Mouse (Mus musculus) limb, embryonic 11.5 days (tissue): ENCODE data around the gene Ghrhr. TPM values are rescaled to one million over a fixed set of nuclear protein-coding genes. Genes with fewer than 3 reads are reported as not detected.

Experiments used
- ATAC-seq: fragments of 200-750 bp; cut with Nextera tagmentation; 2 replicates; pipeline ENCODE4 v1.8.0; 2017; ENCODE audit warnings: low read depth; ENCODE audit not compliant: insufficient number of reproducible peaks, low FRiP score, low TSS enrichment
- DNase-seq: peaks from one replicate; pipeline ENCODE4 v3.0.0-alpha.2; 2015; ENCODE audit warnings: low spot score
- H3K27ac ChIP-seq: fragments of 300-500 bp; sonication (generic); replicated peaks from 2 replicates; pipeline ENCODE4 v1.5.1; 2014; ENCODE audit warnings: low read depth, mild to moderate bottlenecking, low read length
- H3K27me3 ChIP-seq: fragments of 300-500 bp; sonication (generic); 2 replicates; pipeline ENCODE4 v1.6.1; 2014; ENCODE audit warnings: mild to moderate bottlenecking, low read length, mixed read lengths; ENCODE audit not compliant: control insufficient read depth, insufficient read depth
- H3K36me3 ChIP-seq: fragments of 300-500 bp; sonication (generic); 2 replicates; pipeline ENCODE4 v1.6.1; 2014; ENCODE audit warnings: mild to moderate bottlenecking, low read length, moderate library complexity, mixed read lengths; ENCODE audit not compliant: control insufficient read depth, insufficient read depth
- H3K4me1 ChIP-seq: fragments of 300-500 bp; sonication (generic); 2 replicates; pipeline ENCODE4 v1.6.1; 2014; ENCODE audit warnings: low read length, mixed read lengths; ENCODE audit not compliant: control insufficient read depth, insufficient read depth
- H3K4me2 ChIP-seq: fragments of 300-500 bp; sonication (generic); 2 replicates; pipeline ENCODE4 v1.6.1; 2014; ENCODE audit warnings: low read depth, mild to moderate bottlenecking, moderate library complexity; ENCODE audit not compliant: severe bottlenecking
- H3K4me3 ChIP-seq: fragments of 300-500 bp; sonication (generic); 2 replicates; pipeline ENCODE4 v1.5.1; 2014; ENCODE audit warnings: low read depth, low read length
- H3K9ac ChIP-seq: fragments of 300-500 bp; sonication (generic); 2 replicates; pipeline ENCODE4 v1.6.1; 2014; ENCODE audit warnings: mild to moderate bottlenecking, low read length
- H3K9me3 ChIP-seq: fragments of 300-500 bp; sonication (generic); 2 replicates; pipeline ENCODE4 v1.6.1; 2016; ENCODE audit warnings: low read length; ENCODE audit not compliant: control insufficient read depth
- WGBS: fragments of 180-500 bp; shearing (Covaris S2); extraction: QIAGEN DNeasy Blood & Tissue Kit; methylation state at CpG from one replicate; pipeline ENCODE4 v1.1.7; 2014; 5-methylcytosine and 5-hydroxymethylcytosine counted together
- polyA plus RNA-seq: library from polyadenylated mRNA; unstranded; fragments of >200 nt; fragmentation: Nextera tagmentation; extraction: Ambion mirVana; gene quantifications from 2 replicates; pipeline ENCODE4 v1.2.1, GENCODE M21; 2014

Gene Ghrhr
- polyA plus RNA-seq, 1 experiment from 2014 or later = not detected

DNA sequence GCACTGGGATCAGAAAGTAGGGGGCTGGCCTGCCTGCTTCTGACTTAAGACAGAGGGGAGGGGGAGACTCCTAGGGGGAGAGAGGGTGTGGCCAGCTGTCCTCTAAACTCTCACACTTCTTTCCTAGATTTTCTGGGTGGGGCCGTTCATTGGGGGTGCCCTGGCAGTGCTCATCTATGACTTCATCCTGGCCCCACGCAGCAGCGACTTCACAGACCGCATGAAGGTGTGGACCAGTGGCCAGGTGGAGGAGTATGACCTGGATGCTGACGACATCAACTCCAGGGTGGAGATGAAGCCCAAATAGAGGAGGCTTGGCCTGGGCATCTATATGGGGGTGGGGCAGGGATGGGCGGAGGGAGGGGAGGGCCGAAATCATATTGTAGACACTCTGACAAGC lies 29.6 kb upstream of the Ghrhr start:
- Histone ChIP-seq H3K9ac (no peak overlapping the region), H3K4me1 (no peaks in the 10 kb centered on the region), H3K4me2 (no peak overlapping the region), H3K36me3 (no peaks in the 10 kb centered on the region), H3K9me3 (no peaks in the 10 kb centered on the region), H3K27me3 (no peaks in the 10 kb centered on the region), H3K4me3 (no peak overlapping the region), H3K27ac (no peak overlapping the region)
- no peak for ATAC-seq
- 80% methylated on average over 7 of the region's 7 CpGs for WGBS
- no peak for DNase-seq

- WGBS = 87% methylated on average over 5 of the region's 5 CpGs
Observed at GRCm38 (mm10) chr6:55347711-55348571, 28.2 kb upstream of the Ghrhr start.

DNA sequence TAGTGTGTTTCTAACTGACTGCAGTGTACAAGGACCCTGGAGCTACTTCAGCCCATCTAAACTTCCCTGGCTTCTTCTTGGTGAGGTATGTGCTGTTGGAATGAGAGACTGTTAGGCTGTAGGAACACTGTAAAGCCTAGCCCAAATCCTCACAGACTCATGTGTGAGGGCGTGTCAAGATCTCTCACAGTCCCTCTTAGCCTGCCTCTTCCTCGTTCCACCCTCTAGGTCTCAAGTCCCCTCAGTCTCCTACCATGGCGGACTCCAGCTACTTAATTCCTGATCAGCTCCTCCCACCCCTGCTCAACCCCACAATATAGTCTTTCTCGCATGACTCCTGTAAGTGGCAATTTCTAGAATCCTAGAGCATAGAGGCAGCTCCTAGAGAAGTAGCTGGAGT lies 26.9 kb upstream of the Ghrhr start:
- Histone ChIP-seq H3K9me3 (no peaks in the 10 kb centered on the region), H3K9ac (no peak overlapping the region), H3K4me3 (no peak overlapping the region), H3K27me3 (no peaks in the 10 kb centered on the region), H3K27ac (no peak overlapping the region), H3K4me1 (no peaks in the 10 kb centered on the region), H3K4me2 (no peak overlapping the region), H3K36me3 (no peaks in the 10 kb centered on the region)
- DNase-seq (no peak), ATAC-seq (no peak)
- 85% methylated on average over 4 of the region's 4 CpGs for WGBS

More at GRCm38 (mm10) chr6:55347711-55348571, 28.2 kb upstream of the Ghrhr start:
- Histone ChIP-seq H3K4me2 (no peak overlapping the region), H3K27ac (no peak overlapping the region), H3K9me3 (no peaks in the 10 kb centered on the region), H3K9ac (no peak overlapping the region), H3K4me3 (no peak overlapping the region), H3K36me3 (no peaks in the 10 kb centered on the region), H3K4me1 (no peaks in the 10 kb centered on the region), H3K27me3 (no peaks in the 10 kb centered on the region)
- DNase-seq = no peak
- no peak for ATAC-seq

GRCm38 (mm10) chr6:55350383-55350952 lies 25.6 kb upstream of the Ghrhr start:
- WGBS = 90% methylated on average over 6 of the region's 6 CpGs
- Histone ChIP-seq H3K9me3 (no peaks in the 10 kb centered on the region), H3K27ac (no peak overlapping the region), H3K4me1 (no peaks in the 10 kb centered on the region), H3K9ac (no peak overlapping the region), H3K4me2 (no peak overlapping the region), H3K27me3 (no peaks in the 10 kb centered on the region), H3K4me3 (no peak overlapping the region), H3K36me3 (no peaks in the 10 kb centered on the region)
- DNase-seq (no peak), ATAC-seq (no peak)

DNA sequence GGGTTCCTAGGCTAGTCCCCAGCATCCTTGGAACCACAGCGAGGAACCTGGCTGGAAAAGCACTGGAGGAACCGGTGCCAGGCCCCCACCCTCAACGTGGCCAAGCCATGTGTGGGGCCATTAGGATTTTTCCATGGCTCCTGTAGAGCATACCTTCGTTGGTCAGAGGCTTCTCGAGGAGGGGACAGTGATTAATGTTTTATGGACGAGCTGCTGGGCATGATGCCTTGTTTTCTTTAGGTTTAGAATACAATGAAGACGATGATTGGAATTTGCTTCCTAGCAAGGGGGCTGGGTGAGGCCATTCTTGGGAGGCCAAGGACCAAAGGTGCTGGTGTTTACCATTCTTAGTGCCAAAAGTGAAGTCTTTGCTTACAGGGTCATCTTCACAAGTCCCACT lies 24.4 kb upstream of the Ghrhr start:
- Histone ChIP-seq H3K4me1 (no peaks in the 10 kb centered on the region), H3K4me3 (no peak overlapping the region), H3K27ac (no peak overlapping the region), H3K27me3 (no peaks in the 10 kb centered on the region), H3K36me3 (no peaks in the 10 kb centered on the region), H3K9me3 (no peaks in the 10 kb centered on the region; the same call in 1 of the 2 replicates), H3K4me2 (no peak overlapping the region), H3K9ac (no peak overlapping the region)
- ATAC-seq (no peak), DNase-seq (no peak)
- WGBS = 79% methylated on average over 7 of the region's 7 CpGs

GRCm38 (mm10) chr6:55353711-55354445 lies 22.2 kb upstream of the Ghrhr start:
- Histone ChIP-seq H3K4me1 (no peaks in the 10 kb centered on the region), H3K9ac (no peak overlapping the region), H3K27me3 (no peaks in the 10 kb centered on the region), H3K27ac (no peak overlapping the region), H3K4me2 (no peak overlapping the region), H3K36me3 (no peaks in the 10 kb centered on the region), H3K4me3 (no peak overlapping the region), H3K9me3 (no peaks in the 10 kb centered on the region; the same call in 1 of the 2 replicates)
- no peak for ATAC-seq
- 80% methylated on average over 12 of the region's 12 CpGs for WGBS
- no peak for DNase-seq

GRCm38 (mm10) chr6:55354456-55355117 lies 21.5 kb upstream of the Ghrhr start:
- DNase-seq = no peak
- no peak for ATAC-seq
- WGBS = 65% methylated on average over 4 of the region's 4 CpGs
- Histone ChIP-seq H3K36me3 (no peaks in the 10 kb centered on the region), H3K4me2 (no peak overlapping the region), H3K4me1 (no peaks in the 10 kb centered on the region), H3K4me3 (no peak overlapping the region), H3K9ac (no peak overlapping the region), H3K27me3 (no peaks in the 10 kb centered on the region), H3K9me3 (no peaks in the 10 kb centered on the region; the same call in 1 of the 2 replicates), H3K27ac (no peak overlapping the region)

- H3K4me2 ChIP-seq = no peak overlapping the region
- H3K27me3 ChIP-seq = no peaks in the 10 kb centered on the region
- H3K36me3 ChIP-seq = no peaks in the 10 kb centered on the region
- H3K4me3 ChIP-seq = no peak overlapping the region
- DNase-seq (no peak), ATAC-seq (no peak)
- no peaks in the 10 kb centered on the region for H3K4me1 ChIP-seq
- no peak overlapping the region for H3K9ac ChIP-seq
- no peak overlapping the region for H3K27ac ChIP-seq
- no peaks in the 10 kb centered on the region; the same call in 1 of the 2 replicates for H3K9me3 ChIP-seq
- 71% methylated on average over 7 of the region's 7 CpGs for WGBS
Observed at GRCm38 (mm10) chr6:55355575-55355974, 20.5 kb upstream of the Ghrhr start.
